Mouse (Mus musculus) embryonic facial prominence, embryonic 11.5 days (tissue): ENCODE data around the gene Rasl10b. TPM values are rescaled to one million over a fixed set of nuclear protein-coding genes. Genes with fewer than 3 reads are reported as not detected.
A peak's percentile ranks its signal among the peaks of the same experiment; 100 is the strongest.

ENCODE experiments used
- ATAC-seq: fragments of 200-750 bp; cut with Nextera tagmentation; replicated peaks from 2 replicates; pipeline ENCODE4 v1.8.0; 2017; ENCODE audit warnings: low read depth; ENCODE audit not compliant: insufficient number of reproducible peaks, low FRiP score, low TSS enrichment
- DNase-seq: peaks from one replicate; pipeline ENCODE4 v3.0.0-alpha.2; 2015; ENCODE audit warnings: low spot score
- H3K27ac ChIP-seq: fragments of 300-500 bp; sonication (generic); replicated peaks from 2 replicates; pipeline ENCODE4 v1.5.1; 2014; ENCODE audit warnings: mild to moderate bottlenecking, low read depth, low read length, control low read depth
- H3K27me3 ChIP-seq: fragments of 300-500 bp; sonication (generic); 2 replicates; pipeline ENCODE4 v1.6.1; 2014; ENCODE audit warnings: mild to moderate bottlenecking, low read length, moderate library complexity, mixed read lengths; ENCODE audit not compliant: control insufficient read depth, insufficient read depth
- H3K36me3 ChIP-seq: fragments of 300-500 bp; sonication (generic); replicated peaks from 2 replicates; pipeline ENCODE4 v1.6.1; 2014; ENCODE audit warnings: low read depth, mild to moderate bottlenecking, low read length, moderate library complexity, mixed read lengths; ENCODE audit not compliant: control insufficient read depth, insufficient read depth
- H3K4me1 ChIP-seq: fragments of 300-500 bp; sonication (generic); 2 replicates; pipeline ENCODE4 v1.6.1; 2014; ENCODE audit warnings: low read length, mixed read lengths; ENCODE audit not compliant: control insufficient read depth, insufficient read depth
- H3K4me2 ChIP-seq: fragments of 300-500 bp; sonication (generic); 2 replicates; pipeline ENCODE4 v1.6.1; 2014; ENCODE audit warnings: low read depth, mild to moderate bottlenecking, control low read depth, low read length, moderate library complexity
- H3K4me3 ChIP-seq: fragments of 300-500 bp; sonication (generic); 2 replicates; pipeline ENCODE4 v1.5.1; 2014; ENCODE audit warnings: low read depth, low read length, control low read depth
- H3K9ac ChIP-seq: fragments of 300-500 bp; sonication (generic); replicated peaks from 2 replicates; pipeline ENCODE4 v1.6.1; 2014; ENCODE audit warnings: mild to moderate bottlenecking, control low read depth, low read length
- H3K9me3 ChIP-seq: fragments of 300-500 bp; sonication (generic); replicated peaks from 2 replicates; pipeline ENCODE4 v1.6.1; 2016; ENCODE audit warnings: mild to moderate bottlenecking, low read length, inconsistent platforms, mixed read lengths; ENCODE audit not compliant: control insufficient read depth
- WGBS: fragments of 180-500 bp; shearing (Covaris S2); extraction: QIAGEN DNeasy Blood & Tissue Kit; methylation state at CpG from one replicate; pipeline ENCODE4 v1.1.7; 2014; 5-methylcytosine and 5-hydroxymethylcytosine counted together
- polyA plus RNA-seq: library from polyadenylated mRNA; unstranded; fragments of >200 nt; fragmentation: Nextera tagmentation; extraction: Ambion mirVana; gene quantifications from 2 replicates; pipeline ENCODE4 v1.2.1, GENCODE M21; 2014

Gene Rasl10b
- polyA plus RNA-seq, 1 experiment from 2014 or later: 2.4 TPM

DNA sequence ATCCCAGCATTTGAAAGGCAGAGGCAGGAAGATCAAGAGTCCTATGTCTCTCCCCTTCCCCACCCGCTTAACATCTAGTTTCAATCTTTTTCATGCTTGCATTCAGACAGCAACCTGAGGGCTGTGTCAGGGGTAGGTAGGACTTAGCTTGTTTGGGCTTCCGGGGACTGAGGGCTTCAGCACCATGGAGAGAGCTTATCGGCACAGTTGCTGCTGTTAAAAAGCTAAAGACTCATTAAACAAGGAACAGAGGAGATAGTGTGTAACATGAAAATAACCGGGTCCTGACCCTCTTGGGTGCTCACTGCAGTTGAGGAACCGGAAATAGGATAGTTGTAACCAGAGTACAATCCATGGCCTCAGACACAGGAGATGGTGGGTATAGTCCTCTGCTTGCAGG, 8.1 kb downstream of the Rasl10b start:
- ATAC-seq (no peak), DNase-seq (peak; percentile 86)
- Histone ChIP-seq H3K9me3 (no peaks in the 10 kb centered on the region), H3K36me3 (no peaks in the 10 kb centered on the region), H3K9ac (no peak overlapping the region), H3K4me1 (peaks cover 3% of the 10 kb centered on the region; the same call in 1 of the 2 replicates), H3K4me3 (no peak overlapping the region), H3K27ac (no peak overlapping the region), H3K27me3 (peaks cover 23% of the 10 kb centered on the region), H3K4me2 (no peak overlapping the region)
- 7% methylated on average over 5 of the region's 5 CpGs for WGBS

DNA sequence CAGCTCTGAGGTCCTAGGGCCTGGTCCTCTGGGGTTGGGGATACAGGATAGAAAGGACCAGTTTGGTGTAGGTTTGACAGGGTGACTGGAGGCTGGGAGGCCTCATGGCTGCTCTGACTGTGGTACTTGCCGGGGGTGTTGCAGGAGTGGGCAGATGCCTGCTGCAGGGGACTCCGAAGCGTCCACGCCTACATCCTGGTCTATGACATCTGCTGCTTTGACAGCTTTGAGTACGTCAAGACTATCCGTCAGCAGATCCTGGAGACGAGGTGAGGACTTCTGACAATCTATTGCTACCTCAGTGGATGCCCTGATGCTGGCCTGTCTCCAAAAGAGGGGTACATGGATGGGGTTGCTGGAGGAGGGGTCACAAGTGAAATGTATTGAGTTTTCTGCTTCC, 8.8 kb downstream of the Rasl10b start:
- H3K4me3 ChIP-seq: no peak overlapping the region
- DNase-seq (no peak), ATAC-seq (no peak)
- H3K4me2 ChIP-seq: no peak overlapping the region
- no peak overlapping the region for H3K27ac ChIP-seq
- H3K27me3 ChIP-seq: peaks cover 23% of the 10 kb centered on the region
- H3K36me3 ChIP-seq: no peaks in the 10 kb centered on the region
- H3K4me1 ChIP-seq: peaks cover 3% of the 10 kb centered on the region; the same call in 1 of the 2 replicates
- 82% methylated on average over 7 of the region's 7 CpGs for WGBS
- H3K9me3 ChIP-seq: no peaks in the 10 kb centered on the region
- no peak overlapping the region for H3K9ac ChIP-seq

DNA sequence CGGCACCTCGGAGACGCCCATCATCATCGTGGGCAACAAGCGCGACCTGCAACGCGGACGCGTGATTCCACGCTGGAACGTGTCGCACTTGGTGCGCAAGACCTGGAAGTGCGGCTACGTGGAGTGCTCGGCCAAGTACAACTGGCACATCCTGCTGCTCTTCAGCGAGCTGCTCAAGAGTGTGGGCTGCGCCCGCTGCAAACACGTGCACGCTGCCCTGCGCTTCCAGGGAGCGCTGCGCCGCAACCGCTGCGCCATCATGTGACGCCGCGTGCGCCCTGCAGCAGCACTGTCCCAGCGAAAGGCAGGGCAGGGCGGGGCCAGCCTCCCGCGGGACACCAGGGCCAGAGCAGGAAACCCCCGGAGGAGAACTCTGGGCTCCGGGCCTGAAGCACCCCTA, 9.6 kb downstream of the Rasl10b start:
- Histone ChIP-seq H3K9me3 (no peaks in the 10 kb centered on the region), H3K27me3 (peaks cover 23% of the 10 kb centered on the region), H3K27ac (no peak overlapping the region), H3K36me3 (no peaks in the 10 kb centered on the region), H3K9ac (no peak overlapping the region), H3K4me2 (peak overlapping the region; percentile 19), H3K4me3 (no peak overlapping the region; the same call in 1 of the 2 replicates), H3K4me1 (peaks cover 3% of the 10 kb centered on the region; the same call in 1 of the 2 replicates)
- no peak for ATAC-seq
- peak; percentile 37 for DNase-seq
- WGBS: 6% methylated on average over 38 of the region's 38 CpGs

DNA sequence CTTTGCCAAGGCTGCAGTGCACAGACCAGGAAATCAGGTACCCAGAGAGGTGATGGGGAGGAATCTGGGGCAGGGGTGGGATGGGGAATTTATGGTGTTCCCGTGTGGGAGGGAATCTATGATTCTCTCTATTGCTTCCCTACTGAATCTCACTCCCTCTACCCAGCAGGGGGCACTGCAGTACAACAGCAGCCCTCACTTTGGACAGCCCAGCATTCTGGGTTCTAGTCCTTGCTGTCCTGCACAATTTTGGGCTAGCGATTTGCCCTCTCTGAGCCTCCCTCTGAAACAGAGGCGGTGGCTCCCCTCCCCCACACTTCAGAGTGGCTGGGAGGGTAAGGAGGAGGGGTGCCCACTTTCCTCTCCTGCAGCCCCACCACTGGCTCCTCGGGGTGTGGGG, 11.4 kb downstream of the Rasl10b start:
- Histone ChIP-seq H3K27ac (no peak overlapping the region), H3K4me3 (no peak overlapping the region), H3K9ac (no peak overlapping the region), H3K4me1 (peaks cover 3% of the 10 kb centered on the region; the same call in 1 of the 2 replicates), H3K27me3 (peaks cover 23% of the 10 kb centered on the region), H3K36me3 (no peaks in the 10 kb centered on the region), H3K4me2 (no peak overlapping the region), H3K9me3 (no peaks in the 10 kb centered on the region)
- 31% methylated on average over 4 of the region's 4 CpGs for WGBS
- peak; percentile 33 for DNase-seq
- no peak for ATAC-seq

DNA sequence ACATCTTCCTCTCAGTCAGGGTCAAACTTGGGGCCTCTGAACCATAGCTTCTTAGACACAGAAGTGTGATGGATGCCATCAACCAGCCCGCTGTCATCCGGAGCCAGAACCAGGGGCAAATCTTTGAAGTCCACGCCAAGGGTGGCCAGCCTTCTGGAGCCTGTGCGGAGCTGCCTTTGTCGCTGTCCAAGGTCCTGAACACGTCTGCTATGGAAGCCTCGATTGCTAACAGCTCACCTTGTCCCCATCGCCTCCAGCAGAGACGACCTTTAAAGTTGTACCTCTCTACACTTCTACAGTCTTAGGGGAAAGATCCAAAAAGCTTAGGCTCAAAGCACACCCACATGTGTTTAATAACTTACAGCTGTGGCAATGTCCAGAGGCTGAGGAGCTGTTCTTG, 12.4 kb downstream of the Rasl10b start:
- ATAC-seq: no peak
- Histone ChIP-seq H3K4me2 (no peak overlapping the region), H3K36me3 (no peaks in the 10 kb centered on the region), H3K27me3 (peaks cover 23% of the 10 kb centered on the region), H3K4me3 (no peak overlapping the region), H3K27ac (no peak overlapping the region), H3K9ac (no peak overlapping the region), H3K9me3 (no peaks in the 10 kb centered on the region), H3K4me1 (peaks cover 3% of the 10 kb centered on the region; the same call in 1 of the 2 replicates)
- 1% methylated on average over 9 of the region's 9 CpGs for WGBS
- DNase-seq: peak; percentile 88

DNA sequence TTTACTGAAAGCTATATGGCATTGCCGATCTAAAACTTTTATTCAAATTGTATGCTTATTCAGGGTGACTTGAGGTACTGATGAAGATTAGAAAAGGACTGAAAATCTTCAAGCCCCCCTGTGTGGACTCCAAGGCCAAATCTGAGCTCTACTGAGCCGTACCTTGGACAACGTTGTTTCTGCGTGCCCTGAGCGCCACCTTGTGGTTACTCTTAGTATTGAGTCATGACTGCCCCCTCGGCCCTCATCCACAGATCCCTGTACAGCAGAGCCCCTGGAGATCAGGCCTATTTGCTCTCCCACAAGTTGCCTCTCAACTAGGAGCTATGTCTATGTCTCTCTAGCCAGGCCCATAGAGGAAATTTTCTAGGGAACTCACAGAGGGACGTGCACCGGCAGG, 15.7 kb downstream of the Rasl10b start:
- Histone ChIP-seq H3K9ac (no peak overlapping the region), H3K36me3 (no peaks in the 10 kb centered on the region), H3K4me2 (no peak overlapping the region), H3K9me3 (no peaks in the 10 kb centered on the region), H3K27me3 (peaks cover 6% of the 10 kb centered on the region), H3K4me1 (no peaks in the 10 kb centered on the region), H3K4me3 (no peak overlapping the region), H3K27ac (no peak overlapping the region)
- no peak; the same call in 1 of the 2 replicates for ATAC-seq
- peak; percentile 84 for DNase-seq
- 9% methylated on average over 8 of the region's 8 CpGs for WGBS

DNA sequence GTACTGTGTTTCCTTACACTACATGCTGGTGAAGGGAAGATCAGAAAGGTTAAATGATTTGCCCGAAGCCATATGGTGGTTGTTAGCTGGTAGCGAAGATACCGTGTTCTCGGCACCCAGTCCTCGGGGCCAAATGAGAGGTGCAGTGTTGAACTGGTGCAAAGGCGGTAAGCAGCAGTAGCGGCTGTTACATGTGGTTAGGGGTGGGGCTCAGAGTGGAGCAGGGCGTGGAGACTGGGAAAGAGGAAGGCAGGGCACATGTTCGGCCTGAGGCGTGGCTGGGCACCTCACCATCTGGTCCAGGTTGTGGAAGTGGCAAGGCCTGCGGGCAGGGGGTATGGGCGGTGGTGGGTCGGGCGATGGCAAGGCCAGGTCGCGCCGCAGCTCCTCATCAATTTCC, 18.0 kb downstream of the Rasl10b start:
- Histone ChIP-seq H3K4me1 (no peaks in the 10 kb centered on the region), H3K27me3 (no peaks in the 10 kb centered on the region; the same call in 1 of the 2 replicates), H3K9me3 (no peaks in the 10 kb centered on the region), H3K9ac (no peak overlapping the region), H3K4me2 (no peak overlapping the region), H3K27ac (no peak overlapping the region), H3K4me3 (no peak overlapping the region), H3K36me3 (no peaks in the 10 kb centered on the region)
- DNase-seq (no peak), ATAC-seq (no peak)
- WGBS: 33% methylated on average over 17 of the region's 17 CpGs

DNA sequence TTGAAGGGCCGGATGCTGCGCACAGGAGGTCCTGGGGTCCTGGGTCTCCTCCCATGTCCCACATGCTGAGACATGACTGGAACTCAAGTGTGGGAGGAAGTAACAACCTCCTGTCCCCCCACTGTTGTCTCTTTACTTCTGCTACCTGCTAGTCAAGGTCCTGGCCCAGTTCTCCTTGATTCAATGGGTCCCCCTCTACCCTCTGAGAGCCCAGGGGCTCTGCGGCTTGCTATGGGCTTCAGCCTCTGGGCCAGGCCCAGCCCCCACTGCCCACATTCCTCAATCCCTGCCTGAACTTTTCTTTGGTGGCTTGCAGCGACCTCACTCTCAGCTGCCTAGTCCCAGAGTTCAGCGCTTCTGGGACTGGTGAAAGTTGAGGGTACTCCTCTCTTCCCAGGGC, 20.4 kb downstream of the Rasl10b start, which contains the start of gene Gas2l2:
TSS of gene Gas2l2 (minus strand) at position 101 of the 400 bp plus-strand sequence.
- no peaks in the 10 kb centered on the region for H3K36me3 ChIP-seq
- no peaks in the 10 kb centered on the region; the same call in 1 of the 2 replicates for H3K27me3 ChIP-seq
- DNase-seq (no peak), ATAC-seq (no peak)
- H3K27ac ChIP-seq: no peak within 1 kb of the TSS
- no peaks in the 10 kb centered on the region for H3K9me3 ChIP-seq
- 52% methylated on average over 5 of the region's 5 CpGs for WGBS
- H3K4me3 ChIP-seq: no peak within 1 kb of the TSS
- H3K4me1 ChIP-seq: no peaks in the 10 kb centered on the region
- no peak within 1 kb of the TSS for H3K9ac ChIP-seq
- H3K4me2 ChIP-seq: no peak within 1 kb of the TSS
